Mouse (Mus musculus) frontal cortex, postnatal 25 days (tissue): ENCODE measurements around the gene Ppfia2.

Experiments used
- DNase-seq, 2 experiments: peaks; one replicate each; pipeline ENCODE4 v3.0.0; 2022; ENCODE audit warnings: low spot score in 2 of 2

Ppfia2 gene

GRCm38 (mm10) chr10:106914822-106915221 is 444.7 kb downstream of the Ppfia2 start:
- no peak for DNase-seq

GRCm38 (mm10) chr10:106924334-106924733 is 454.2 kb downstream of the Ppfia2 start:
- no peak for DNase-seq

- no peak for DNase-seq
Observed at GRCm38 (mm10) chr10:106924798-106925197, 454.7 kb downstream of the Ppfia2 start.

- DNase-seq: no peak
Observed at GRCm38 (mm10) chr10:106928576-106929332, 458.6 kb downstream of the Ppfia2 start.

GRCm38 (mm10) chr10:106932571-106933073 is 462.5 kb downstream of the Ppfia2 start:
- DNase-seq: no peak

- no peak for DNase-seq
Observed at GRCm38 (mm10) chr10:106936996-106937395, 466.9 kb downstream of the Ppfia2 start.

GRCm38 (mm10) chr10:106938851-106939250 is 468.7 kb downstream of the Ppfia2 start:
- DNase-seq: no peak

- DNase-seq: no peak
Observed at GRCm38 (mm10) chr10:106939441-106939840, 469.3 kb downstream of the Ppfia2 start.

- no peak for DNase-seq
Observed at GRCm38 (mm10) chr10:106941380-106941779, 471.2 kb downstream of the Ppfia2 start.

GRCm38 (mm10) chr10:106959026-106959425 is 488.9 kb downstream of the Ppfia2 start:
- DNase-seq: no peak

- no peak for DNase-seq
Observed at GRCm38 (mm10) chr10:106975193-106976141, 505.3 kb downstream of the Ppfia2 start.
